Comparison of ENCODE assay signal across 11 mouse cellular contexts in genomic region chr2:157989946-157990345, GRCm38 (mm10). TPM values are rescaled to one million over a fixed set of nuclear protein-coding genes. Genes with fewer than 3 reads are reported as not detected.
DNase-seq lines count a peak whose midpoint lies in the region; ATAC-seq and TF ChIP-seq lines count a peak whose summit lies in the region.
"Had no signal": no experiment of that assay in that cellular context is flagged by ENCODE, and none has a peak within 500 bp of the region (broad histone marks: within the 10 kb centered on the region; RNA-seq: fewer than 3 reads in every experiment).

No protein-coding gene starts in this region.

- no peak overlapping the region for H3K4me3 ChIP-seq in layer of hippocampus, adult 2 months
- no peak overlapping the region for H3K4me3 ChIP-seq in thymus, adult 2 months (ENCODE audit: control insufficient read depth, insufficient read depth, low read length)
- H3K4me3 ChIP-seq: embryonic facial prominence, embryonic 12.5 days; liver, embryonic 15.5 days had no signal

- H3K27ac ChIP-seq in layer of hippocampus, adult 2 months = peak overlapping the region; percentile 90; the same call in 1 of the 2 replicates
- no peak overlapping the region for H3K27ac ChIP-seq in thymus, adult 2 months (ENCODE audit: control insufficient read depth, insufficient read depth, low read length)
- H3K27ac ChIP-seq: embryonic facial prominence, embryonic 12.5 days; liver, embryonic 15.5 days had no signal

- H3K4me1 ChIP-seq in thymus, adult 2 months (replicated peaks; ENCODE audit: control insufficient read depth, insufficient read depth, low read length) = no peaks in the 10 kb centered on the region
- H3K4me1 ChIP-seq: embryonic facial prominence, embryonic 12.5 days had no signal

- peak; percentile 55; the same call in 1 of the 2 replicates for ATAC-seq in megakaryocyte progenitor cell, adult 5-6 weeks (replicated peaks; ENCODE audit: poor library complexity)

- peaks cover 26% of the 10 kb centered on the region for H3K36me3 ChIP-seq in thymus, adult 2 months (ENCODE audit: control insufficient read depth, insufficient read depth, low read length)

- 96% methylated on average over 2 of the region's 2 CpGs for WGBS in thymus, adult 2 months

- peak; percentile 78 for TF ChIP-seq CTCF in layer of hippocampus, adult 2 months (conservative IDR thresholded peaks at IDR 0.05)
- no peak for TF ChIP-seq CTCF in thymus, adult 2 months (IDR thresholded peaks at IDR 0.05; ENCODE audit: borderline replicate concordance, control insufficient read depth, extremely low read depth, insufficient read depth, low read length, poor library complexity)

- peak; percentile 9 for DNase-seq in adrenal gland, adult 2 months
- DNase-seq in adrenal gland, adult 8-10 months = no peak
- DNase-seq in layer of hippocampus, adult 2 months (ENCODE audit: low spot score in 2 of 2) = no peak
- no peak for DNase-seq in layer of hippocampus, adult 18-20 months (ENCODE audit: low spot score in 2 of 2)
- DNase-seq in Muller cell, postnatal 12 days (ENCODE audit: inconsistent ontology term) = peak; percentile 11
- DNase-seq in right cerebral cortex, postnatal 25 days = no peak
- no peak for DNase-seq in thymus, adult 2 months
- DNase-seq: right cerebral cortex, postnatal 4 days had no signal

- H3K27me3 ChIP-seq in thymus, adult 2 months (ENCODE audit: control insufficient read depth, insufficient read depth, low read length) = no peaks in the 10 kb centered on the region
- H3K27me3 ChIP-seq: embryonic facial prominence, embryonic 12.5 days; liver, embryonic 15.5 days had no signal

- TF ChIP-seq POLR2A in thymus, adult 2 months (IDR thresholded peaks at IDR 0.05; ENCODE audit: control insufficient read depth, extremely low read depth, insufficient read depth, low read length, poor library complexity) = no peak

RNA-seq across cellular contexts. Expression of gene Tti1, which starts 38.3 kb away (rescaled TPM):
- total RNA-seq in adrenal gland, adult 2 months (2021) = 10 to 100 TPM; 15.3 to 20.3 TPM
- 12.7 and 13.5 TPM in 2 replicates for polyA plus RNA-seq in adrenal gland, adult 2 months (2012; rRNA removed)
- total RNA-seq in adrenal gland, adult 8-10 months (2022) = 10 to 100 TPM; 19.0 to 28.8 (median 26.1) TPM
- 10 to 100 TPM; 21.1 to 23.6 TPM for total RNA-seq in layer of hippocampus, adult 2 months (2021)
- 10 to 100 TPM; 22.8 to 23.1 TPM for total RNA-seq in layer of hippocampus, adult 18-20 months (2021)
- total RNA-seq in megakaryocyte progenitor cell, adult 5-6 weeks (2015) = 16.6 and 20.2 TPM in 2 replicates
- total RNA-seq in megakaryocyte progenitor cell, adult 5-6 weeks (2017) = 22.7 and 25.6 TPM in 2 replicates
- polyA plus RNA-seq in thymus, adult 2 months (2012; rRNA removed) = 37.6 and 41.9 TPM in 2 replicates

RNA-seq across cellular contexts. Expression of gene Rprd1b, which starts 38.4 kb away (rescaled TPM):
- 10 to 100 TPM; 30.8 to 35.2 TPM for total RNA-seq in adrenal gland, adult 2 months (2021)
- 27.1 and 27.2 TPM in 2 replicates for polyA plus RNA-seq in adrenal gland, adult 2 months (2012; rRNA removed)
- total RNA-seq in adrenal gland, adult 8-10 months (2022) = 10 to 100 TPM; 32.9 to 45.6 (median 40.1) TPM
- 10 to 100 TPM; 48.9 to 57.2 TPM for total RNA-seq in layer of hippocampus, adult 2 months (2021)
- total RNA-seq in layer of hippocampus, adult 18-20 months (2021) = 10 to 100 TPM; 62.7 to 65.2 TPM
- total RNA-seq in megakaryocyte progenitor cell, adult 5-6 weeks (2015) = 30.5 and 38.4 TPM in 2 replicates
- total RNA-seq in megakaryocyte progenitor cell, adult 5-6 weeks (2017) = 18.6 and 23.9 TPM in 2 replicates
- polyA plus RNA-seq in thymus, adult 2 months (2012; rRNA removed) = 35.3 and 37.3 TPM in 2 replicates

Comparison
In these comparisons a context has a peak if more than half of its experiments do, and no peak if none do; other contexts are left out.
1. DNase-seq: peak in adrenal gland, adult 2 months (single experiment) and Muller cell, postnatal 12 days (single experiment); none in adrenal gland, adult 8-10 months (single experiment), layer of hippocampus, adult 2 months (0 of 2), layer of hippocampus, adult 18-20 months (0 of 2), right cerebral cortex, postnatal 25 days (single experiment) and thymus, adult 2 months (single experiment).